Mouse (Mus musculus) monocyte, adult 5-6 weeks (primary cell): ENCODE measurements around the gene Gpr37. TPM values are rescaled to one million over a fixed set of nuclear protein-coding genes. Genes with fewer than 3 reads are reported as not detected.

ENCODE experiments used
- total RNA-seq: library from RNA; stranded (forward); fragments of 200-1000, 200-491, 200-594 nt; gene quantifications from 3 replicates; pipeline ENCODE4 v1.2.3, GENCODE M21; 2017

Gene Gpr37
- total RNA-seq, 1 experiment from 2014 or later, result not detected

Other genes starting within 250 kb of the Gpr37 start
- gene Pot1a, start 118.5 kb upstream of the Gpr37 start, total RNA-seq, result 9.5 to 33.5 TPM (median 31.0 TPM) in 3 replicates